Mouse (Mus musculus) liver, embryonic 16.5 days (tissue): ENCODE results near the gene Lrch4. TPM values are rescaled to one million over a fixed set of nuclear protein-coding genes. Genes with fewer than 3 reads are reported as not detected.

ENCODE experiments used
- ATAC-seq: fragments of 200-750 bp; cut with Nextera tagmentation; 2 replicates; pipeline ENCODE4 v1.8.0; 2017; ENCODE audit warnings: low read depth, mild to moderate bottlenecking, moderate number of reproducible peaks, moderate library complexity
- H3K27ac ChIP-seq: fragments of 300-500 bp; sonication (generic); 2 replicates; pipeline ENCODE4 v1.5.1; 2014; ENCODE audit warnings: mild to moderate bottlenecking, low read length
- H3K27me3 ChIP-seq: fragments of 300-500 bp; sonication (generic); 2 replicates; pipeline ENCODE4 v1.6.1; 2014; ENCODE audit warnings: low read depth, low read length, mixed read lengths; ENCODE audit not compliant: control insufficient read depth, insufficient read depth
- H3K36me3 ChIP-seq: fragments of 300-500 bp; sonication (generic); 2 replicates; pipeline ENCODE4 v1.6.1; 2014; ENCODE audit warnings: mild to moderate bottlenecking; ENCODE audit not compliant: control insufficient read depth, insufficient read depth
- H3K4me1 ChIP-seq: fragments of 300-500 bp; sonication (generic); 2 replicates; pipeline ENCODE4 v1.6.1; 2014; ENCODE audit warnings: low read depth, low read length, mixed read lengths; ENCODE audit not compliant: control insufficient read depth
- H3K4me2 ChIP-seq: fragments of 300-500 bp; sonication (generic); 2 replicates; pipeline ENCODE4 v1.6.1; 2014; ENCODE audit warnings: low read depth, low read length, mixed read lengths
- H3K4me3 ChIP-seq: fragments of 300-500 bp; sonication (generic); 2 replicates; pipeline ENCODE4 v1.5.1; 2014; ENCODE audit warnings: low read depth, mild to moderate bottlenecking, low read length
- H3K9ac ChIP-seq: fragments of 300-500 bp; sonication (generic); 2 replicates; pipeline ENCODE4 v1.6.1; 2014; ENCODE audit warnings: low read depth, low read length
- H3K9me3 ChIP-seq: fragments of 300-500 bp; sonication (generic); replicated peaks from 2 replicates; pipeline ENCODE4 v1.6.1; 2016; ENCODE audit warnings: low read length; ENCODE audit not compliant: control insufficient read depth
- WGBS: fragments of 180-500 bp; shearing (Covaris S2); extraction: QIAGEN DNeasy Blood & Tissue Kit; methylation state at CpG from one replicate; pipeline ENCODE4 v1.1.7; 2014; ENCODE audit not compliant: insufficient replicate concordance; 5-methylcytosine and 5-hydroxymethylcytosine counted together
- polyA plus RNA-seq: library from polyadenylated mRNA; unstranded; fragments of >200 nt; fragmentation: Nextera tagmentation; extraction: Ambion mirVana; gene quantifications from 2 replicates; pipeline ENCODE4 v1.2.1, GENCODE M21; 2015

The Lrch4 gene
- 25.1 and 26.8 TPM in 2 replicates for polyA plus RNA-seq

GRCm38 (mm10) chr5:137628498-137629305, at the start of gene Lrch4, which contains the start of the genes Fbxo24 and Gm20605:
Gene Lrch4, plus strand, starts transcription at chr5:137629121.
Gene Fbxo24, minus strand, starts transcription at chr5:137629002.
Gene Gm20605, plus strand, starts transcription at chr5:137629175.
- Histone ChIP-seq H3K27me3 (no peaks in the 10 kb centered on the region), H3K36me3 (peaks cover 1% of the 10 kb centered on the region), H3K9ac (peak within 1 kb of the TSS; percentile 83), H3K9me3 (no peaks in the 10 kb centered on the region), H3K4me3 (peak within 1 kb of the TSS; percentile 78), H3K4me1 (peaks cover 31% of the 10 kb centered on the region), H3K27ac (peak within 1 kb of the TSS; percentile 93), H3K4me2 (peak within 1 kb of the TSS; percentile 92)
- WGBS: under 1% methylated on average over 46 of the region's 46 CpGs
- peak; percentile 93 for ATAC-seq

DNA sequence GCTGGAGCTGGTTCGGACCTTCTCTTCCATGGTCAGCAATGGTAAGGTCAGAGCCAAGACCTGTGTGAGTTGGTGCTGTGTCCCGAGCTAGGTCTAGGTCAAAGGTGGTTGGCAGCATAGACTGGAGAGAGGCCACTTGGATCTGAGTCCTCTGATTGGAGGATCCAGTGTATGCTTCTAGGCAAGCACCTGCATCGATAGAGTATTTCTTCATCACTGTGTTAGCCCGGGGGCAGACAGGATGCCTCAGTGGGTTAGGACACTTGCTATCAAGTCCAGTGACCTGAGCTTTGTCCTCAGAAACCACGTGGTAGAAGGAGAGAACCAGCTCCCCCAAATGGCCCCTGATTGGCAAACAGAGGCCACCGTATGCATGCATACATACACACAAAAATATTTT, 48.7 kb upstream of the Lrch4 start:
- H3K27me3 ChIP-seq: no peaks in the 10 kb centered on the region
- H3K4me3 ChIP-seq: no peak overlapping the region
- H3K9ac ChIP-seq: no peak overlapping the region
- no peak overlapping the region for H3K27ac ChIP-seq
- WGBS: 48% methylated on average over 6 of the region's 6 CpGs
- peaks cover 35% of the 10 kb centered on the region for H3K36me3 ChIP-seq
- H3K9me3 ChIP-seq: no peaks in the 10 kb centered on the region
- ATAC-seq: peak; percentile 59
- H3K4me2 ChIP-seq: no peak overlapping the region
- H3K4me1 ChIP-seq: no peaks in the 10 kb centered on the region; the same call in 1 of the 2 replicates

DNA sequence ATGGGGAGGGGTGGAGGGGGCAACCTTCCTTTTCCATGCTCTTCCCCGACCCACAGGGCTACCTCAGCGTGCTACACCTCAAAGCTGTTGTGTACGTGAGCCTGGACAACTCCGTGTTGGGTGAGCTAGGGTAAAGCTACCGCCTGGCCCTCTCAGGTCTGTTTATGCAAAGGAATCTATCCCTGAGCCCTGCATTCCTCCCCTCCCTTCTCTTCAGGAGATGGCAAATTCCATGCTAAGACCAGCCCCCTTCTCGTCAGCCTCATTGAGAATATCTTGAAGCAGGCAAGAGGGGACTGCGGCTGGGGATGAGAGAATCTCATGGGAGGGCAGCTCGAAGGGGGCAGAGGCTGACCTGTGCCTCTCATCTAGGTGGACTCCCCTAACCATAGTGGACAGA, 46.2 kb upstream of the Lrch4 start:
- Histone ChIP-seq H3K36me3 (peaks cover 36% of the 10 kb centered on the region), H3K4me1 (no peaks in the 10 kb centered on the region; the same call in 1 of the 2 replicates), H3K27me3 (no peaks in the 10 kb centered on the region), H3K9ac (no peak overlapping the region), H3K9me3 (peaks cover 5% of the 10 kb centered on the region; the same call in 1 of the 2 replicates), H3K4me2 (no peak overlapping the region), H3K27ac (no peak overlapping the region), H3K4me3 (no peak overlapping the region)
- 64% methylated on average over 8 of the region's 8 CpGs for WGBS
- ATAC-seq: no peak

DNA sequence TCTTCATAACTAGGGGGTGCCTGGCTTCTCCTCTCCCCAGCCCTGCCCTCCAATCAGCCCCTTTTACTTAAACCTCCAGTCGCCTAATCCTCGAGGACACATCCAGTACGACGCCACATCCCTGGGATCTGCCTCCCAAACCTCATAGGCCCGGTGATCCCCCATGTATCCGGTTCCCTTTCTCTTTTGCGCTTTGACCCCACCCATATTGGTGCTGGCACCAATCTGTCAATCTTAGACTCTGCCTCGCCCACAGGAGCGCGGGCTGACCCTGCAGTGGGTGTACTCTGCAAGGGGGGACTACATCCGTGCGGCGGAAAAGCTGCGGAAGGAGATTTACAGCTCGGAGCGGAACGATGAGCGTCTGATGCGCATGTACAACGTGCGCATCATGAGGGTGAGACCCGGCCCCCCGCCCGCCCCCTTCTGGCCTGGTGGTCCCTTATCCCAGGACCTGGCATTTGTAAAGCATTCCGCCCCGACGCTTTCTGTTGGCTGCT, 45.2 kb upstream of the Lrch4 start:
- Histone ChIP-seq H3K4me2 (peak overlapping the region; percentile 22; the same call in 1 of the 2 replicates), H3K27ac (no peak overlapping the region), H3K4me1 (no peaks in the 10 kb centered on the region; the same call in 1 of the 2 replicates), H3K4me3 (peak overlapping the region; percentile 14), H3K9ac (no peak overlapping the region), H3K27me3 (no peaks in the 10 kb centered on the region), H3K9me3 (peaks cover 6% of the 10 kb centered on the region; the same call in 1 of the 2 replicates), H3K36me3 (peaks cover 30% of the 10 kb centered on the region)
- ATAC-seq: no peak
- WGBS: 36% methylated on average over 27 of the region's 27 CpGs

DNA sequence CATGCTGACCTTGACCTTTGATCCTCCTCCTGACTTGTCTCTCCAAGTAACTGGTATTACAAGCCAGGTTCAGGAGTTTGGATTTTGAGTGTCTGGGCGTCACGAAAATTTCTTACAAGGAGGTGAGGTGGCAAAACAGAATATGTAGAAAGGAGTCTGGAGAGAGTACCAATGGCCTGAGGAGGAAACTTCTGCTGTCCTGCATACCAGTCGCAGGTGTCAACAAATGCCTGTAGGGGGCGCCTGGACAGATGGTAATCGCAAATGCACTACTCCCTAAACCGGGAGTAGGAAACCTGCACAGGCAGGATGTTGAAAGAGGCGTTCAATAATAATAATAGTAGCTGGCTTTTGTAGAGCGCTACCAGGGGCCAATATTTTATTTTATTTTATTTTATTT, 43.9 kb upstream of the Lrch4 start:
- no peak overlapping the region for H3K4me3 ChIP-seq
- no peak for ATAC-seq
- H3K9me3 ChIP-seq: peaks cover 6% of the 10 kb centered on the region; the same call in 1 of the 2 replicates
- WGBS: 28% methylated on average over 8 of the region's 8 CpGs
- peaks cover 22% of the 10 kb centered on the region for H3K36me3 ChIP-seq
- no peak overlapping the region for H3K27ac ChIP-seq
- no peaks in the 10 kb centered on the region for H3K27me3 ChIP-seq
- no peak overlapping the region for H3K4me2 ChIP-seq
- H3K4me1 ChIP-seq: no peaks in the 10 kb centered on the region; the same call in 1 of the 2 replicates
- H3K9ac ChIP-seq: no peak overlapping the region

GRCm38 (mm10) chr5:137590507-137590906, 38.4 kb upstream of the Lrch4 start:
- ATAC-seq: no peak
- Histone ChIP-seq H3K4me1 (no peaks in the 10 kb centered on the region), H3K9ac (no peak overlapping the region), H3K27me3 (no peaks in the 10 kb centered on the region), H3K36me3 (peaks cover 10% of the 10 kb centered on the region), H3K4me3 (no peak overlapping the region), H3K4me2 (no peak overlapping the region), H3K9me3 (peaks cover 6% of the 10 kb centered on the region; the same call in 1 of the 2 replicates), H3K27ac (no peak overlapping the region)
- WGBS: 70% methylated on average over 5 of the region's 5 CpGs

- WGBS: 81% methylated on average over 7 of the region's 7 CpGs
- Histone ChIP-seq H3K4me2 (no peak overlapping the region), H3K27me3 (no peaks in the 10 kb centered on the region), H3K4me3 (no peak overlapping the region), H3K9ac (no peak overlapping the region), H3K36me3 (no peaks in the 10 kb centered on the region), H3K4me1 (peaks cover 24% of the 10 kb centered on the region), H3K27ac (no peak overlapping the region), H3K9me3 (no peaks in the 10 kb centered on the region)
- ATAC-seq: no peak
These were observed 33.0 kb upstream of the Lrch4 start for GRCm38 (mm10) chr5:137595921-137596320.

DNA sequence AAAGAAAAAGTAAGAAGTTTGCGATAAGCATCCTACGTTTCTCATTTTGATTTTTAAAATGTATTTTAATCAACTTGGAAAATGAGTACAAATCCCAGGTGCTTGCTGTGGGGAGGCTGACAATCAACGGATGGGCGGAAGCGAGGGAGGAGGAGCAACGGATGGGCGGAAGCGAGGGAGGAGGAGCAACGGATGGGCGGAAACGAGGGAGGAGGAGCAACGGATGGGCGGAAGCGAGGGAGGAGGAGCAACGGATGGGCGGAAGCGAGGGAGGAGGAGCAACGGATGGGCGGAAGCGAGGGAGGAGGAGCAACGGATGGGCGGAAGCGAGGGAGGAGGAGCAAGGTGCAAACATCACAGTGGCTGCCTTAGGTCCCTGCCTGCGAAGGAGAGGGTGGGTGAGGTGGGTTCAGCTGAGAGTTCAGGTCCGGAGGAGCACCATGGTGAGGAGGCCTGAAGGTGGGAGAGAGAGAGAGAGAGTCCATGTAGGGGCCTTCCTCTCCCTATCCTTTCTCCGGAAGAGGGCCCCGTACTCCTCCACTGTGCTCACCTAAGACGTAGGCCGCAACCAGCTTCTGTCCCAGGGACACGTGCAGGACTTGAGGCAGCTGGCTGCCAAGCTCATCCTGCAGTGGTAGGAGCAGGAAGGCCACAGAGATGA, 32.2 kb upstream of the Lrch4 start:
- no peaks in the 10 kb centered on the region for H3K27me3 ChIP-seq
- H3K4me3 ChIP-seq: peak overlapping the region; percentile 18; the same call in 1 of the 2 replicates
- H3K36me3 ChIP-seq: no peaks in the 10 kb centered on the region
- peak overlapping the region; percentile 23; the same call in 1 of the 2 replicates for H3K27ac ChIP-seq
- H3K4me2 ChIP-seq: peak overlapping the region; percentile 44
- no peak for ATAC-seq
- peaks cover 24% of the 10 kb centered on the region for H3K4me1 ChIP-seq
- no peaks in the 10 kb centered on the region for H3K9me3 ChIP-seq
- WGBS: 22% methylated on average over 30 of the region's 30 CpGs
- H3K9ac ChIP-seq: peak overlapping the region; percentile 37; the same call in 1 of the 2 replicates
